Mouse (Mus musculus) central nervous system, embryonic 18 days (tissue): ENCODE data around the gene Setdb1. TPM values are rescaled to one million over a fixed set of nuclear protein-coding genes. Genes with fewer than 3 reads are reported as not detected.

Source experiments
- polyA plus RNA-seq: library from polyadenylated mRNA; depleted of rRNA; stranded (reverse); fragments of >200 nt; gene quantifications from 2 replicates; pipeline ENCODE4 v1.2.3, GENCODE M21; 2012; rRNA removed

The Setdb1 gene
- polyA plus RNA-seq: 54.5 and 56.8 TPM in 2 replicates

DNA sequence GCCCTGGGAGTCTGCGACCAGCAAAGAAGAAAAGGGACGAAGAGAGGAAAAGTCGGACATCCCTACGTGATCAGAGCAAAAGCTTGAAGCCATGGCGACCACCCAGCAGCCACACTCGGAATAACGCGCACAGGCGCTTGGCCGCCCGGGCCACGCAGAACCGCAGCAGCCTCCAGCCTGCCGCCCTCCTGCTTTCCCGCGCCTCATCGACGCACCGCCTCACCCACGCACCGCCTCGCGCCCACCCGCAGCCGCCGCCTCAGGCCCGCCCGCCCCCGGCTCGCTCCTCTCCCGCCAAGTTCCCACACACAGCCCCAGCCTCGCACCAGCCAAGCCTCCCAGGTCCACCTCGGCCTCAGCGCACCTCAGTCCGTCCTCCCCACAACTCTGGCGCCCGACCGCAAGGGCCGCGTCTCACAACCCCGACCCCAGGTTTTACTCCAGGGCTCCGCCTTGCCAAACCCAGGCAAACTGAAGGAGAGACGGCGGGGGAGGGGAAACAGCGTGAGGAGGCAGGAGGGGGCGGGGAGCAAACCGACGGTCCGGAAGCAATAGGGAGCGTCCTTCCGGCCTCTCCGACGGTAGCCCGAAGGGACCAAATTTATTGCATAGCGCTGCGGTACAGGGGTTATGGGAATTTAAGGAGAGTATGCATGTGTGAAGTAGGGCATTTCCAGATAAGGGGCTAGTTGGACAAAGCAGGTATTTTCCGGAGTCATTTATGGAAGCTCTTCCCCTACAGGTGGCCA lies at the start of gene Setdb1:
TSS of gene Setdb1 (minus strand) at position 502 of the 749 bp plus-strand sequence.

GRCm38 (mm10) chr3:95402741-95403140 lies 45.7 kb upstream of the Setdb1 start, which contains the start of gene 4930558C23Rik:
TSS of gene 4930558C23Rik (minus strand) at chr3:95402841.

DNA sequence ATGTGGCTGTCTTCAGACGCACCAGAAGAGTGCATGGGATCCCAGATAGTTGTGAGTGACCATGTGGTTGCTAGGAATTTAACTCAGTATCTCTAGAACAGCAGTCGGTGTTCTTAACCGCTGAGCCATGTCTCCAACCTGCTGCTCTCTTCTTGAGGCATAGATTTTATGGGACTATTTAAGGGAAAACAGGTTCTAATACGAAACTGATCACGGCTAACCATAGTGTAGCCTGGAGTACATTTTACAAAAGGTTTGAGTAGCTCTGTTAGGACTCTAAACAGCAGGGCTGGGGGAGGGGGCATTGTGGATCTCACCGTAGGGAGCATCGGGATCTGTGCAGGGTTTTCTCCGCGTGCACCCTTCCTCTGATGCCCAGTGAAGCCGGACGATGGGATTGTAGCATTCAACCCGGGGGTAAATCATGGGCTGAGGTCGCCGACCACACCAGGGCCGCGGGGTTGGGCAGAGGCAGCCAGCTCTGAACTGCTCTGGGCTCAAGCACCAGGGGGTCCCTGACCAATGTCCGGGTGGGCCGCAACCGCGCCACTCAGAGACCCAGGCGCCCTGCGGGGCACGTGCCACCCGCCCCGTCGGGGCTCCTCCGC lies 42.4 kb downstream of the Setdb1 start, which contains the start of gene Cers2:
TSS of gene Cers2 (plus strand) at position 306 of the 608 bp plus-strand sequence.

GRCm38 (mm10) chr3:95307100-95307499 lies 49.9 kb downstream of the Setdb1 start, which contains the start of gene Anxa9:
TSS of gene Anxa9 (minus strand) at chr3:95307176.

GRCm38 (mm10) chr3:95281216-95282126 lies 75.5 kb downstream of the Setdb1 start, which contains the start of the genes Mindy1 and Prune1:
TSS of gene Mindy1 (plus strand) at chr3:95281345.
TSS of gene Prune1 (minus strand) at chr3:95282076.

Other genes with a start within 250 kb of the Setdb1 start
- 119 and 135 TPM in 2 replicates for gene Vps72, start 246.2 kb downstream of the Setdb1 start, polyA plus RNA-seq
- gene Tmod4, start 232.7 kb downstream of the Setdb1 start, polyA plus RNA-seq: 1.2 and 3.0 TPM in 2 replicates
- 119 and 121 TPM in 2 replicates for gene Scnm1, start 223.2 kb downstream of the Setdb1 start, polyA plus RNA-seq
- gene Lysmd1, start 223.1 kb downstream of the Setdb1 start, polyA plus RNA-seq: 30.0 and 30.6 TPM in 2 replicates
- 1.6 TPM in 2 replicates for gene Tnfaip8l2, start 214.8 kb downstream of the Setdb1 start, polyA plus RNA-seq
- gene Sema6c, start 196.7 kb downstream of the Setdb1 start, polyA plus RNA-seq: 90.2 and 108 TPM in 2 replicates
- 9.0 and 10.0 TPM in 2 replicates for gene Gabpb2, start 139.3 kb downstream of the Setdb1 start, polyA plus RNA-seq
- gene Cdc42se1, start 128.5 kb downstream of the Setdb1 start, polyA plus RNA-seq: 54.9 and 55.6 TPM in 2 replicates
- gene Mllt11, start 125.0 kb downstream of the Setdb1 start, polyA plus RNA-seq: 935 and 937 TPM in 2 replicates
- gene Gm128, start 115.6 kb downstream of the Setdb1 start, polyA plus RNA-seq: 0.08 and 0.20 TPM in 2 replicates
- 0.26 and 0.31 TPM in 2 replicates for gene Bnipl, start 106.0 kb downstream of the Setdb1 start, polyA plus RNA-seq
- 40.1 and 41.4 TPM in 2 replicates for gene Mindy1, start 75.9 kb downstream of the Setdb1 start, polyA plus RNA-seq
- gene Prune1, start 75.1 kb downstream of the Setdb1 start, polyA plus RNA-seq: 72.4 and 78.5 TPM in 2 replicates
- gene Anxa9, start 50.0 kb downstream of the Setdb1 start, polyA plus RNA-seq: 1.5 and 1.7 TPM in 2 replicates
- 92.1 and 101 TPM in 2 replicates for gene Cers2, start 42.4 kb downstream of the Setdb1 start, polyA plus RNA-seq
- not detected in 2 replicates for gene 4930558C23Rik, start 45.6 kb upstream of the Setdb1 start, polyA plus RNA-seq
- 29.1 and 33.1 TPM in 2 replicates for gene Arnt, start 77.2 kb upstream of the Setdb1 start, polyA plus RNA-seq
- 5.9 and 35.0 TPM in 2 replicates for gene Ctsk, start 142.1 kb upstream of the Setdb1 start, polyA plus RNA-seq
- 8.8 and 9.2 TPM in 2 replicates for gene Ctss, start 169.6 kb upstream of the Setdb1 start, polyA plus RNA-seq
- not detected in 2 replicates for gene Hormad1, start 202.5 kb upstream of the Setdb1 start, polyA plus RNA-seq
- gene Golph3l, start 231.7 kb upstream of the Setdb1 start, polyA plus RNA-seq: 19.3 and 20.7 TPM in 2 replicates